Comparison of ENCODE assay signal across 22 mouse cellular contexts in genomic region chr15:12377800-12378199, GRCm38 (mm10). TPM values are rescaled to one million over a fixed set of nuclear protein-coding genes. Genes with fewer than 3 reads are reported as not detected.
DNase-seq lines count a peak whose midpoint lies in the region; ATAC-seq lines count a peak whose summit lies in the region.
"Had no signal": no experiment of that assay in that cellular context is flagged by ENCODE, and none has a peak within 500 bp of the region (broad histone marks: within the 10 kb centered on the region; RNA-seq: fewer than 3 reads in every experiment).

No protein-coding gene starts in this region.

- H3K27me3 ChIP-seq in midbrain, embryonic 11.5 days (ENCODE audit: control insufficient read depth, insufficient read depth, low read length) = no peaks in the 10 kb centered on the region
- H3K27me3 ChIP-seq in midbrain, embryonic 10.5 days (ENCODE audit: low read depth, poor library complexity, severe bottlenecking) = peaks cover 27% of the 10 kb centered on the region
- no peaks in the 10 kb centered on the region for H3K27me3 ChIP-seq in hindbrain, embryonic 16.5 days (replicated peaks; ENCODE audit: control insufficient read depth, insufficient read depth, low read length)
- H3K27me3 ChIP-seq: CH12.LX; intestine, embryonic 15.5 days had no signal

- peak; percentile 92 for DNase-seq in heart, adult 11 months
- no peak for DNase-seq in heart, postnatal 4 days
- DNase-seq in midbrain, embryonic 11.5 days (ENCODE audit: low spot score, missing footprints) = peak; percentile 75
- no peak for DNase-seq in midbrain, embryonic 10.5 days (ENCODE audit: low spot score)
- DNase-seq in kidney, postnatal 25 days = peak; percentile 28 to 80
- no peak for DNase-seq in right cerebral cortex, adult 2 months (ENCODE audit: low spot score in 2 of 2)
- DNase-seq: cerebellum, adult 2 months; lung, adult 2 months; lung, postnatal 4 days; right cerebral cortex, postnatal 14 days; thymus, adult 2 months had no signal

- no peaks in the 10 kb centered on the region for H3K9me3 ChIP-seq in midbrain, embryonic 11.5 days (ENCODE audit: control insufficient read depth, low read length)
- no peaks in the 10 kb centered on the region for H3K9me3 ChIP-seq in midbrain, embryonic 10.5 days (replicated peaks)
- H3K9me3 ChIP-seq in hindbrain, embryonic 16.5 days (ENCODE audit: control insufficient read depth, low read length) = no peaks in the 10 kb centered on the region
- H3K9me3 ChIP-seq: heart, embryonic 13.5 days; intestine, embryonic 15.5 days; midbrain, embryonic 13.5 days; neural tube, embryonic 13.5 days had no signal

- no peak overlapping the region for H3K4me3 ChIP-seq in midbrain, embryonic 11.5 days (ENCODE audit: low read depth, low read length)
- no peak overlapping the region for H3K4me3 ChIP-seq in midbrain, embryonic 10.5 days
- H3K4me3 ChIP-seq in hindbrain, embryonic 16.5 days (ENCODE audit: low read length) = no peak overlapping the region
- H3K4me3 ChIP-seq: embryonic facial prominence, embryonic 12.5 days; heart, embryonic 13.5 days; intestine, embryonic 15.5 days; layer of hippocampus, adult 2 months; midbrain, embryonic 13.5 days; neural tube, embryonic 13.5 days had no signal

- ATAC-seq in midbrain, embryonic 11.5 days (ENCODE audit: low FRiP score) = no peak
- no peak for ATAC-seq in hindbrain, embryonic 16.5 days
- ATAC-seq: intestine, embryonic 15.5 days; midbrain, embryonic 13.5 days had no signal

- H3K9ac ChIP-seq in midbrain, embryonic 11.5 days (ENCODE audit: low read length) = no peak overlapping the region
- H3K9ac ChIP-seq in hindbrain, embryonic 16.5 days (ENCODE audit: low read depth, low read length) = no peak overlapping the region
- H3K9ac ChIP-seq: embryonic facial prominence, embryonic 12.5 days; heart, embryonic 13.5 days; hindbrain, embryonic 14.5 days; intestine, embryonic 15.5 days; midbrain, embryonic 13.5 days; neural tube, embryonic 13.5 days had no signal

- no peak overlapping the region for H3K4me2 ChIP-seq in midbrain, embryonic 11.5 days
- no peak overlapping the region for H3K4me2 ChIP-seq in hindbrain, embryonic 16.5 days (ENCODE audit: low read length)
- H3K4me2 ChIP-seq: embryonic facial prominence, embryonic 12.5 days; heart, embryonic 13.5 days; hindbrain, embryonic 14.5 days; intestine, embryonic 15.5 days; midbrain, embryonic 13.5 days; neural tube, embryonic 13.5 days had no signal

- WGBS in midbrain, embryonic 11.5 days = 85% methylated on average over 10 of the region's 10 CpGs
- 85% methylated on average over 10 of the region's 10 CpGs for WGBS in midbrain, embryonic 10.5 days
- 64% methylated on average over 10 of the region's 10 CpGs for WGBS in hindbrain, embryonic 16.5 days

- peaks cover 11% of the 10 kb centered on the region for H3K4me1 ChIP-seq in midbrain, embryonic 11.5 days (ENCODE audit: control insufficient read depth, insufficient read depth, low read length)
- peaks cover 37% of the 10 kb centered on the region for H3K4me1 ChIP-seq in midbrain, embryonic 10.5 days
- peaks cover 10% of the 10 kb centered on the region for H3K4me1 ChIP-seq in hindbrain, embryonic 16.5 days (ENCODE audit: control insufficient read depth, insufficient read depth, low read depth, low read length)

- no peak overlapping the region for H3K27ac ChIP-seq in midbrain, embryonic 11.5 days (ENCODE audit: low read depth, low read length)
- H3K27ac ChIP-seq in midbrain, embryonic 10.5 days (replicated peaks) = no peak overlapping the region
- H3K27ac ChIP-seq in hindbrain, embryonic 16.5 days (ENCODE audit: low read depth, low read length) = no peak overlapping the region
- H3K27ac ChIP-seq: embryonic facial prominence, embryonic 12.5 days; heart, embryonic 13.5 days; hindbrain, embryonic 14.5 days; intestine, embryonic 15.5 days; layer of hippocampus, adult 2 months; midbrain, embryonic 13.5 days; neural tube, embryonic 13.5 days had no signal

- H3K36me3 ChIP-seq in midbrain, embryonic 11.5 days (ENCODE audit: control insufficient read depth, insufficient read depth, low read length) = no peaks in the 10 kb centered on the region
- peaks cover 17% of the 10 kb centered on the region for H3K36me3 ChIP-seq in midbrain, embryonic 10.5 days
- H3K36me3 ChIP-seq in hindbrain, embryonic 16.5 days (ENCODE audit: control insufficient read depth, insufficient read depth, low read length) = no peaks in the 10 kb centered on the region
- H3K36me3 ChIP-seq: intestine, embryonic 15.5 days; neural tube, embryonic 13.5 days had no signal

RNA-seq across cellular contexts. Expression of gene 1810049J17Rik, which starts 56.1 kb away (rescaled TPM):
- total RNA-seq in heart, postnatal 4 days (2021) = under 1 TPM in 1 of 2 experiments, not detected in 1; 0.91 TPM
- 0.94 and 2.5 TPM in 2 replicates for polyA plus RNA-seq in midbrain, embryonic 11.5 days (2014; fragmentation: Nextera tagmentation; extraction: Ambion mirVana)
- polyA plus RNA-seq in midbrain, embryonic 10.5 days (2016; fragmentation: Nextera tagmentation; extraction: Ambion mirVana) = 0.58 TPM in 1 of 2 replicates, not detected in the other
- 0.62 and 1.1 TPM in 2 replicates for polyA plus RNA-seq in hindbrain, embryonic 16.5 days (2015; fragmentation: Nextera tagmentation; extraction: Ambion mirVana)
- total RNA-seq: liver, adult 2 months had no signal
- polyA plus RNA-seq: cerebellum, adult 2 months; liver, adult 2 months; lung, adult 2 months; spleen, adult 2 months; thymus, adult 2 months had no signal

RNA-seq across cellular contexts. Expression of gene Golph3, which starts 56.5 kb away (rescaled TPM):
- 10 to 100 TPM; 88.7 to 89.1 TPM for total RNA-seq in heart, postnatal 4 days (2021)
- polyA plus RNA-seq in midbrain, embryonic 11.5 days (2014; fragmentation: Nextera tagmentation; extraction: Ambion mirVana) = 114 and 118 TPM in 2 replicates
- polyA plus RNA-seq in midbrain, embryonic 10.5 days (2016; fragmentation: Nextera tagmentation; extraction: Ambion mirVana) = 69.0 and 73.3 TPM in 2 replicates
- 64.2 and 66.1 TPM in 2 replicates for polyA plus RNA-seq in hindbrain, embryonic 16.5 days (2015; fragmentation: Nextera tagmentation; extraction: Ambion mirVana)

Comparison
In these comparisons a context has a peak if more than half of its experiments do, and no peak if none do; other contexts are left out.
1. DNase-seq: peak in heart, adult 11 months (single experiment), midbrain, embryonic 11.5 days (single experiment) and kidney, postnatal 25 days (2 of 2); none in heart, postnatal 4 days (single experiment), midbrain, embryonic 10.5 days (single experiment) and right cerebral cortex, adult 2 months (0 of 2).